Mouse (Mus musculus) adrenal gland, postnatal 4 days (tissue): ENCODE data around the gene Ak4. TPM values are rescaled to one million over a fixed set of nuclear protein-coding genes. Genes with fewer than 3 reads are reported as not detected.
"Not testable (repeated sequence)": the region's sequence is repeated elsewhere in the genome, so short reads cannot be mapped to it uniquely, and the experiment has no call there.

Experiments used
- DNase-seq, 2 experiments: peaks; one replicate each; pipeline ENCODE4 v3.0.0; 2021 to 2022; ENCODE audit warnings: low spot score in 2 of 2, mixed read lengths in 2 of 2
- total RNA-seq, 2 experiments: library from RNA; stranded (reverse); gene quantifications; 2 replicates each; pipeline ENCODE4 v1.2.3; 2021

Gene Ak4
- total RNA-seq, 2 experiments from 2014 or later, result 7.1 to 12.2 TPM

DNA sequence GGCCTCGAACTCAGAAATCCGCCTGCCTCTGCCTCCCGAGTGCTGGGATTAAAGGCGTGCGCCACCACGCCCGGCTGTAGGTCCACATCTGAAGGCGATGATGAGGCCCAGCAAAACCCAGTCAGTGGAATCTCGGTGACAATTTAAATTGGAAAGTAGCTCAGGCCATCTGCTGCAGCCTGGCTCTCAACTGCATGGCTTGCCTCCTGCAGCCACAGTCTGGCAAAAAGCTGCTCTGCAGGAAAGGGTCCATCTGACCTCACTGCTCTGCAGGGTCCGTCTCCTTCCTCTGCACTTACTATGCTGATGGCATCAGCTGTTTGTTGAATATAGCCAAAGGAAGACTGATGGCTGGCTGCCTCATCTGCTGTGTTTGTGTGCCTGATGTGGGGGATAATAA lies 3.9 kb downstream of the Ak4 start:
- no peak for DNase-seq

DNA sequence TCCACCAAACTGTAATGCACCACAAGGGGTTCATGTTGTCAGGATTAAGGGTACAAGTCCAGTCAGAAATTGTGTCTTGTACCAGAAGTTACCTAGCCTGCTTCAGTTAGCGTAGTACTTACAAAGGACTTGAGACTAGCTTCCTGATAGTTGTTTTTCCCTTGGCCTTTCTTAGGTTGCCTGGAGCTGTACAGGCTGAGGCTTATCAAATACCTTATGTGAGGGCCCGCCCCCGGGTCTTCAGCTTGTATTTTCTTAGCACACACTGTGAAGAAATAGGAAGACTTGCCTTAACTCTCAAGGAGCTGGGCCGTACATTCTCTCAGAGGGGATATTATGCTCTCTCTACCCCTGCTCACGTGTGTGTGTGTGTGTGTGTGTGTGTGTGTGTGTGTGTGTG lies 4.5 kb downstream of the Ak4 start:
- DNase-seq, result no peak

DNA sequence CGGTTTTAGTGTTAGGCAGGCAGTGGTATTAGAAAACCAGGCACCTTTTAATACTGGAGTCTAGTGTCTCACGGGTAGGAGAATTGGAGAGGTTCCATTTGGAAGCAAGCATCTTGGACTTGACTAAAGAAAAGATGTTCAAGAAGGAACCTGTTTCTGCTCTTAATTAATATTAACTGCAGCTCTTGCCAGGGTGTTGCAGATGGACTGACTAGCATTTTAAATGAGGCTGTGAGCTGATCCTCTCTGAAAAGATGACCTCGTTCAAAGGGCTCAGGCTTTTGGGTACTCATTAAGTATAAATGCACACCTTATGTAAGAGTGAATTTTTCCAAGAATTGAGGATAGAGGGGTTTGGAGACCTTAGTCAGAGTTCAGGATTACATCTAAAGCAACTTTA lies 5.4 kb downstream of the Ak4 start:
- no peak for DNase-seq

DNA sequence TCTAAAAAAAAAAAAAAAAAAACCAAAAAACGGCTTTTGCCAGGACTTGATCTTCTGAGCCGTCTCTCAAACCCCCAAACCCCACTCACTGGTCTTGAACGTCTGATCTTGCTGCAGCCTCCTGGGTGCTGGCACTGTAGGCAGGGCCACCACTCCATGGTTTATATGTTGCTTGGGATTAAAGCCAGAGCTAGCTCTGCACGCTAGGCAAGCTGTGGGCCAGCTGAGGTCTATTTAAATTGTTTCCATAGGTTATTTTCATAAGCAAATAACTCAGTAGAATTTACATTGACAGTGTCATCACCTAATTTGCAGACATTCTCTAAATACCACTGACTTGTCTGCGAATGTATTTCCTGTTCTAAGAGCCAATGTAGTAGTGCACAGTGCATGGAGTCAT lies 6.0 kb downstream of the Ak4 start:
- DNase-seq, result no peak

DNA sequence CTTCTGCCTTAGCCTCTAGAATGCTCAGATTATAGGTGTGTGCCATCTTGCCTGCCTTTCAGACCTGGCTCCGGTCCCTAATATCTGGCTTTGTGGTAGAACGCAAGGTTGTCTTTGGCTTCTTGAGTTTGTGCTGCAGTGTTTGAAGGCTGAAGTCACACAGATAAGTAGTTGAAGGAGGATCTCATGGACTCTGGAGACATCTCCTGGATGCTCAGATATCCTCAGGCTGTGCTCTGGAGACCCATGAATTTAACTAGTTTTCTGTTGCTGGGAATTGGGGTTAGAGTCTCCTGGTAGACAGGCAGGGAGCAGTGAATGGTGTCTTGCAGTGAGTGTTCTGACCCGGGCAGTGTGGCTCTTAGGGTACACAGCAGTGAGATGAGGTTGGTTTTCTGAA lies 6.6 kb downstream of the Ak4 start:
- no peak for DNase-seq

DNA sequence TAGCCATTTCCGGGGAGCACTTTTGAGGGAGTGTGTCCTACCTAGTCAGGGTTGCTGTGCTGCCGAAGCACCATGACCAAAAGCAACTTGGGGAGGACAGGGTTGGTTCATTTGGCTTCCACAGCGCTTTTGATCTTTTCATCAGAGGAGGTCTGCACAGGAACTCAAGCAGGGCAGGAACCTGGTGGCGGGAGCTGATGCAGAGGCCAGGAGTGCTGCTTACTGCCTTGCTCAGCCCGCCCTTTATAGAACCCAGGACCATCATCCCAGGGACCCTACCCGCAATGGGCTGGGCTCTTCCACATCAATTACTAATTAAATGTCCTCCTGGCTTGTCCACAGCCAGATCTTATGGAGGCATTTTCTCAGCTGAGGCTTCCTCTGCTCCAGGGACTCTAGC lies 7.5 kb downstream of the Ak4 start:
- no peak for DNase-seq

DNA sequence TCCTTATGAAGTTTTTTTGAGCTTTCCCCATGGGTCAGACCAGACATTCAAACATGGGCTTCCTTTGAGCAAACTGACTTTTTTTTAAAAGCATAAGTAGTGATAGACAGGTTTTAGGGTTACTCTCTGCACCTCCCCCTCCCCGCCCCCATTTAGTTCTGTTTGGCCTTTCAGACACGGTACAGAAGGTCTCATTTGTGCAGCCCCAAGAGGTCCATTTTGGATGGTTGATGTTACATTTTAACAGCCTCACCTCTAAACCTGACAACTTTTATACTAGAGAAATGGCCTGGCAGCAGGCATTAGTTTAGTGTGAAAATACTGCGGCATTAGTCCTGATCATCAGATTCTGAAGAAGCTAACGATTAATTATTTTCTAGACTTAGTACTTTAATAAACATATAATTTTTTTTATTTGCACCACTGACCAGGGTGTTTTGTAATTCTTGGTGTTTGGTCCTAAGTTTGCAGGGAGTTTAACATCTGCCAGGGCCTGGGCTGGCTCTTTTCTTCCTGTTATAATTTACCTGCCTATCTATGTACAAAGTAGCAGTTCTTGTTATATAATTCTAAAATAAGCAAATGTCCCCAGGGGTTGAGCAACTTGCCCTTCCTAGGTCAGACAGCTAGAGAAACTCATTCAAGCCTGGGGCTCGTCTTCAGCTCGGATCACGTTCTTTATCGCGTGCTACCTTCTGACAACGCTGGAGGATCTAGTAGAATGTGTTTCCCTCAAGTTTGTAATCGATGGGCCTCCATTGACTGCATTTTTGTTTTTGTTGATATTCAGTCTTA lies 9.0 kb downstream of the Ak4 start:
- DNase-seq, result no peak

DNA sequence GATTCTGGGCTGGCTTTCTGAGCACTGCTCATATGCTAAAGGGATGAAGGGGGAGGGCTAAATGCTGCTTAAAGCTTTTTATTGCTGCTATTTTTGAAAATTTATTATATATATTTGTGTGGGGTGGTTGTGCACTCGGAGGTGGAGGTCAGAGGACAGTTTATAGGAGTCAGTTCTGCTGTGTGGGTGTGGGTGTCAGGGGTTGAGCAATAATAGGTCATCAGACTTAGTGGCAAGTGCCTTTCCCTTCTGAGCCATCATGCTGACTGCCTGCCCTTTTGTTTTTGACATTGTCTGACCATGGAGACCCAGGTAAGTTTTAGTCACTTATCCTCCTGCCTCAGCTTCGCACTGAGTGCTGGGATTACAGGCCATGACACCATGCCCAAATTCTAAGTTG lies 10.0 kb downstream of the Ak4 start:
- no peak for DNase-seq

DNA sequence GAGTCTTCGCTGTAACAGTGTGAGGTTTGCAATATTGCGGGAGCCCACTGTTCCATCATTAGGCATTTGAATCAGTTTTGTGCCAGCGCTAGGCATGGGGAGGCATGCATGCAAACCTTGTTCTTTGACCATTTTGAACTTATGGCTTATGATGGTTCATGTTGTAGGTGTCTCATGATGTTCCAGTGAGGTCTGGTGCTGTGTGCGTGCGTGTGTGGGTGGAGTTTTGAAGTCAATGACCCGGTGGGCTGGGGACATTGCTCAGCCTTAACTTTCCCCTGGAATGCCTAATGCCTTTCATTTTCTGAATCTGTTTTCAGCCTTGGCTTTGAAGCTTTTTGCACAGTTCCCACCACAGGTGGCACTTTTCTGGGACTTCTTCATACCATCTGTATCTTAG lies 10.9 kb downstream of the Ak4 start:
- no peak for DNase-seq

DNA sequence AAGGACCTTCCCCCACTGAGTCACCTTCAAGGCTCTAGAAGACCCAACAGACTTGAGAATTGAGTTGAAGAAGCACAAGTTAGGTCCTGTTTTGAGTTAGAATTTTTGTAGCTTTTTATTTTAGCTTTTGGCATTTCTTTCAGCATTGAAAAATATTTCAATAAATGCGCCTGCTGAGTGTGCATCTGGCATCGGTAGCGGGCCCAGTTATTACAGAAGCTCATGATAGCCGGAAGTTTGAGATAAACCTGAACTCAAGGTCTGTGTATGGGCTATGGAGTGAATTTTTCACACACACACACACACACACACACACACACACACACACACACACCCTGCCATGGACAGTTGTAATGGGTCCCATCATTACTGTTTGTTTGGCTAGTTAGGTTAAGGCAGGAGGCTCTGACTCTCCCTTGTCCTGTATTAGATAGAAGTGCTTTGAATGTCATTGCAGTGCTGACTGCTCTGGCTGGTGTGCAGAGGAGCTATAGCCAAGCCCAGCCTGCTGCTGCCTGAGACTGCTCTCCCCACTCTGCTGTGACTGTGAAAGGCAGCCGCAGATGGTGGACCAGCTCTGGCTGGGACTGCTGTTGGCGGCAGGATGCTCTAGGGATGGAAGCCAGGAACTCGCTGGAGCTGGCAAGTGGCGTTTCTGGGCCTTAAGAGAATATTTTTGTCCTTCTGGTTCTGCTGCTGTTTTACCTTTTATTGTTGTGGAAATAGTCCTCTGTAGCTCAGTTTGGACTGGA lies 17.9 kb downstream of the Ak4 start:
- no peak for DNase-seq

DNA sequence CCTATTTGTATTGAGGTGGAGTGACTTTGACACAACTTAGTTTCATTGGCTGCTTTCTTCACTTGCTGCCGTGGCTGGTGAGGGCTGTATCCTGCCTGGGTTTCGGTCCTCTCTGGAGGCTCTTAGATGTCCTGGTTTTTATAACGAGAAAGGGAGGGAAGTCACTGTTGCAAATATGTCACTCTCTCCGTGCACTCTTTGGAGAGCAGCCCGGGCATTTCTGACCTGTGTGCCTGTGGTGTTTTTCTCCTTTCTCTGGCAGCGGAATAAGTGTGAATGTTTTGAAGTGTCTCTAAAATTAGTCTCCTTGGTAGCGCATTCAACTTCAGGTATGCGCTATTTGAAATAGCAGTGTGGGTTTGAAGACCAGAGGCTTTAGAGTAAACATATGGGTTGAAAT lies 19.2 kb downstream of the Ak4 start:
- DNase-seq, result no peak

DNA sequence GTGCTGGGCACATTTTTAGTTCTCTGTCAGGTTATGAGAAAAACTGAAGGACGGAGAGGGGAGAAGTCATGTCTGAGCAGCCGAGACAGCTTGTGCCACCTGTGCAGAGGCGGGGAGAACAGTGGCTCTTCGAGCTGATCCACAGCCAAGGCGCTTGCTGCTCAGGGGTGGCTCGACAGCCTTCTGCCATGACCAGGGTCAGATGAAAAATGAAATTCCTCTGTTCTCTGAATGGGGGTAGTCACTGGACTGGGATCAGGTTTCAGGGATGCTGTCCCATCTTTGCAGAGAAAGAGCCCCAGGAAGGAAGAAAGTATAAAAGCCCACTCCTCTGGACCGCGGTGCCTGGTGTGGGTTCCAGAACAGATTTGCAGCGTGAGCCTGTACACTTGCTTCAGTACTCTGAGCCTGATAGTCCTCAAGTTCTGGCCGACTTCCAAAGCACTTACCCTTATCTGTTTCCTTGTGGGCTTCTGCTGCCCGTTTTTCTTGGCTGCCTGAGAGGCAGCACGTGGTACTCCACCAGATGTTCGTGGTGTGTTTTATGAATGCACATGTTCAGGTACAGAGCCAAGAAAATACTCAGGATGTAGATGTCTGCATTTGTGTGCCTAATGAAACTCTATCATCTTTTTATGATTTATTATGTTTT lies 20.8 kb downstream of the Ak4 start:
- peak in 1 of 2 experiments; percentile 33 for DNase-seq

DNA sequence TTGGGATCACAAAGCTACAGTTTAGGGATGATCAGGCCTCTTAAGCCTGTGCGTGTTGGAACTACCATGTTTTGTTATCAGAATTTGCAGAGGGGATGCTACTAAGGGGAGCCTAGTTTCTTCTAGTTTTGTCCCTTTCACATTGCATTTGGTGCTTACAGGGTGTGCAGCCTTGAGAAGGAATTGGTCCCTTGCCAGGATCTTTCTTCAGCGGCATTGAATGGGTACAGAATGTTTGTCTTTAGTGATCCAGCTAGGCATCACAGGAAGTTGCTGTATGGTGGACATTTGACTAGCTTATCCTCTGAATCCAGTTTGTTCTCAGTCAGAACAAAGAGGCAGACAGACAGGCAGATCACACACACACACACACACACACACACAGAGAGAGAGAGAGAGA lies 23.7 kb downstream of the Ak4 start:
- no peak for DNase-seq

DNA sequence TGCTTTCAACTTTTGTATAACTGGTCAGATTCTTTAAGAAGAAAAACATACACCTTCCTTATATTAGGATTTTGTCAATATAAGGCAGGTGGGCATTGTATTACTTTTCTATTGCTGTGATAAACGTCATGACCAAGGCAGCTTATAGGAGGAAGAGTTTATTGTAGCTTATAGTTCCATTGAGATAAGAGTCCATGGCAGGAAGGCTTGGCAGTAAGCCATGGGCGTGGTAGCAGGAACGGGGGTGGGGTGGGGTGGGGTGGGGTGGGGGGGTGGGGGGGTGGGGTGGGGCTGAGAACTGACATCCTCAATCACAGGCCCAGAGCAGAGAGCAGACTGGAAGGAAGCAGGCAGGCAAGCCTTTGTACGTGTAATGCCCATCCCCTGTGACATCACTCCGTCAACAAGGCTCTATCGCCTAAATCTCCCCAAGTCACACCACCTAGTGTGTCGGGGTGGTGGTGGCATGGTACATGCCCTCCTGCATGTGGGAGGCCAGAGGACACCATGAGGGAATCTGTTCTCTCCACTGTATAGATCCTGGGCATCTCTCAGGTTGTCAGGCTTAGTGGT lies 24.4 kb downstream of the Ak4 start:
- no peak for DNase-seq

DNA sequence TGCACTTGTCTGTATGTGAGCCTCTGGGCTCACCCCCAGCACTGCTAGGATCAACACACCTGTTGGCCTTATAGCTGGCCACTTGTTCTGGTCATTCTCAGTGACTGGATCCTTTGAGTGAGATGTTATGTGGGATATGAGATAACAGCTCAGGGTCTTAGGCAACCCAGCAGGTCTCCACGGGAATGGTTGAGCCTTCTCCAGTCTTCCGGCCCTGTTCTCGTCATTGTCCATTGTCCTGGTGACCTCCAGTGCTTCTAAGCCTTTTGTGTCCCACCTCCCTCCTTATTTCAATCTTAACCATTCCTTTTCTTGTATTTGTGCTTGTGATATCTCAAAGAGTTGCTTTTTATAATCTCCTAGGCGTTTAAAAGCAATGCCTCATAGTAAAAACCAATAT lies 26.6 kb downstream of the Ak4 start:
- no peak for DNase-seq

DNA sequence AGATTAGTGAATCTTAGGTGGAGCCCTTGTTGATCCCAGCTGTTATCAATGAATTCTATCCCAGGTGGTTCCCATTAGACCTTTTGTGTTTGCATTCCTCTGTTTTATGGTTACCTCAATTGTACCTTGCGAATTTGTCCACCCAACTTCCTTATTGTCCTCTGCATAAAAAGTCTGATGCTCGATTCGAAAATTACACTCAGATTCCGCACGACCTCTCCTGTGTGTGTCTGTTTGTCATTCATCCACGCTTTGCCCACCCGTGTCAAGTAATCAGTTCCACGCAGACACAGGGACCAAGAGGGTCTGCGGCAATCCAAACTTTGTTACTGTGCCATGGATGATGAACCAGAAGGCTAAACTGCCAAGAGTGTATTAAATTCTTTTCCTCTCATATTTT lies 27.5 kb downstream of the Ak4 start:
- DNase-seq, result not testable (repeated sequence)

DNA sequence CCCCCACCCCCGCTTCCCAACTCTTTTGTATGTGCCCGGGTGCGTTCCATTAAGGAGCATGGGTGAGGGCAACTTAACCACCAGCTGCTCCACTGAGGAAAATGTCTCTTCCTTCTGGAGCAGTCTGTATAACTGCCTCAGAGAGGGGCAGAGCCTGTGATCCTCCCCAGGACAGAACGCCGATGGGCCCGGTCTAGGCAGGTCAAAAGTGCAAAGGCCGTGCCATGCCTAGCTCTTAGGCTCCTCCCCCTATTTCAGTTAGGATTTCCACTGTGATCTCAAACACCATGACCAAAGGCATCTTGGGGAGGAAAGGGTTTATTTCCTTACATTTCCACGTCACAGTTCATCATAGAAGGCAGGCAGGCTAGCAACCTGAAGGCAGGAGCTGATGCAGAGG lies 29.6 kb downstream of the Ak4 start:
- no peak for DNase-seq

DNA sequence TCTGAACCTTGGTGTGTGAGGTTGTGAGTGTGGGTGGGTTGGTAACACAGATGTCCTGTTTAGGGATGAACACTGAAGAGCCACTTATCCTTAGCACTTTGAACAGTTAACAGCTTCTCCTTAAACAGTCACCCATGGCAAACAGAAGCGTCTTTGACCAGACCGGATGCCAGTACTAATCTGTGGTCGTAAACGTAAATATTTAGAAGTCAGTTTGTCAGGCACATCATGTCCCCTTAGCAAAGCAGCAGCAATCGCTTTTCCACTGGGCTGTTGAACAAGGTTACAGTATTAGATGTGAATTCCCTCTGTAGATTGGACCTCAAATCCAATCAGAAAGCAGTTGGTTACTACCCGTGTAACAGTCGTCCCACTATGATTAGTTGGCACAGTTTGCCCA lies 30.3 kb downstream of the Ak4 start:
- DNase-seq, result no peak

DNA sequence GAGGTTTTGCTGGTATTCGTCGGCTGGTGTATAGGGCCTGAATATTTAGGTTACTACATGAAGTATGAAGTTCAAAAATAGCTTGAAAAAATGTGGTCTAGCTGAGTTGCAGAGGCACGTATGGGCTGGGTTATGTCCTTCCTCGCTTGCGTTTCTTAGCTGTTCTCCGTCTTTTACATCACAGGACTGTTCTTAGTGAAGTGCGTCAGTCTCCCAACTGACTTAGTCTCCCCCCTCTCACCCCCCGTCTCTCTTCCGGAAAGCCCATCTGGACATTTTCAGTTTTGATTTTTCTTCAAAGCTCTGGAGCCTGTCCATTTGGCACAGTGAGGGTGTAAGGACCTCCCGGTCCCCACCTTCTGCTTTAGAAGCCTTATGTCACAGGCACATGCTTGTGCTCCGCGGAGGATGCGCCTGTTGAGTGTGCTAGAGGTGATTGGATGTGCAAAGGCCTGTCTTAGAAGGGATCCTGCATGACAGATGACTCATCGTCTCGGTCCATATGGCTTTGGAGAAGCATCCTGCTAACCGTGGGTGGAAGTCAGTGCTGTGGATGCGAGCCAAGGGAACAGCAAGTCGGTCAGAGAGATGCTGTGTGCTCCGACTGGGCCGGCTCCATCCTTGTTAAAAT lies 31.2 kb downstream of the Ak4 start:
- no peak for DNase-seq

DNA sequence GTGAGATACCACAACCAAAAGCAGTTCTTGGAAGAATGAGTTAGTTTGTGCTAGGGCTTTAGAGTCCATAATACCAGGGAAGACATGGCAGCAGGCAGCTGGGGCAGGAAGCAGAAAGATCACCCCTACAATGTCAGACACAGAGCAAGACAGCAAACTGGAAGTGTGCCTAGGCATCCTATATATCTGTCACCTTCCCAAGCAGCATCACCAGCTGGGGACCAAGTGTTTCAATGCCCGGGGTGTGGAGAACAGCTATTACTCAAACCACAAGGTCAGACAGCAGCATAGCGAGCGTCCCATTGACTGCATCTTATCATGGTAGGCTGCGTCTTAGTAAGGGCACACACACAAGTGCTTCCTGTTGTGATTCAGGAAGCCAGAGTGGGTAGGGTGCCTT lies 32.0 kb downstream of the Ak4 start:
- DNase-seq, result no peak

DNA sequence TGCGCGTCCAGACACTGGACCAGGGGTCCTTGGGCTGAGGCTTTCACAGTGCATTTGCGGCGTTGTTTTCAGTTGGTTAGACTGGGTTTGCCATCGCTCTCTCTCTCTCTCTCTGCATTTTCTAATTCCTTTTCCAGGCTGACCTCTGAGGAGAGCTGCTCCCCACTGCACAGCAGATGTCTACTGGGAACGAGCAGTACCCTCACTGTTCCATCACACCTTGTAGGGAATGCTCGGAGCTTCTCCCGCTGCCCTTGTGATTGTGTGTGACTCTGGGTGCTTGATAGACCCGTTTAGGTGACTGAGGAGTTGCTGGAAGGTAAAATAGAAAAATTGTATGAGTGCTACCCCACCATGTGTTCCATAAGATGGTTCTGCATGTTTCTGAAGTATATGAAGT lies 33.8 kb downstream of the Ak4 start:
- DNase-seq, result no peak

DNA sequence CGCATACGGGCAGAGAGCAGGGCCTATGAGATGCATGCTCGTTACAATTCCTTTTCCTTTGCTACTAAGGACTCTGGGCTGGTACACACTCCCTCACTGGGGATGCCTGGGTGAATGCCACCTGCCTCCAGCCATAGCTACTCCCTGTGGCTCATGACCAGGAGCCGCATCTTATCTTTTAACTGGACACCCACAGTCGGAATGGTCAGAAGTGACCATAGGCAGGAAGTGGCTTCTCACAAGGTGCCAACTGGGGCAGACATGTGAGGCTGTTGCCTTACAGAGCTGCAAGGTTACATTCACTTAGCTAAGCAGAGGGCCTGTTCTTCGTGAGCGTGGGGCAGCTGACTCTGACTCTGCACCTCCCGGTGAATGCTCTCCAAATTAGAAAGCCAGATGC lies 38.1 kb downstream of the Ak4 start:
- DNase-seq, result no peak
